Mouse (Mus musculus): ENCODE measurements around the gene Glipr2. TPM values are rescaled to one million over a fixed set of nuclear protein-coding genes. Genes with fewer than 3 reads are reported as not detected.
A peak's percentile ranks its signal among the peaks of the same experiment; 100 is the strongest.

Glipr2 gene
- total RNA-seq, 2 experiments from 2014 or later: 1.7 to 2.0 TPM

GRCm38 (mm10) chr4:43968650-43969049 is 11.4 kb downstream of the Glipr2 start:
- peak; percentile 45 to 53 for DNase-seq (ENCODE audit: low spot score in 2 of 2)

GRCm38 (mm10) chr4:43969373-43969772 is 12.2 kb downstream of the Glipr2 start:
- no peak for DNase-seq (ENCODE audit: low spot score in 2 of 2)
- intact Hi-C loops (cut with DNase I): no loop called here

More at GRCm38 (mm10) chr4:43968650-43969049, 11.4 kb downstream of the Glipr2 start:
- intact Hi-C loops (cut with DNase I): no loop called here

DNA sequence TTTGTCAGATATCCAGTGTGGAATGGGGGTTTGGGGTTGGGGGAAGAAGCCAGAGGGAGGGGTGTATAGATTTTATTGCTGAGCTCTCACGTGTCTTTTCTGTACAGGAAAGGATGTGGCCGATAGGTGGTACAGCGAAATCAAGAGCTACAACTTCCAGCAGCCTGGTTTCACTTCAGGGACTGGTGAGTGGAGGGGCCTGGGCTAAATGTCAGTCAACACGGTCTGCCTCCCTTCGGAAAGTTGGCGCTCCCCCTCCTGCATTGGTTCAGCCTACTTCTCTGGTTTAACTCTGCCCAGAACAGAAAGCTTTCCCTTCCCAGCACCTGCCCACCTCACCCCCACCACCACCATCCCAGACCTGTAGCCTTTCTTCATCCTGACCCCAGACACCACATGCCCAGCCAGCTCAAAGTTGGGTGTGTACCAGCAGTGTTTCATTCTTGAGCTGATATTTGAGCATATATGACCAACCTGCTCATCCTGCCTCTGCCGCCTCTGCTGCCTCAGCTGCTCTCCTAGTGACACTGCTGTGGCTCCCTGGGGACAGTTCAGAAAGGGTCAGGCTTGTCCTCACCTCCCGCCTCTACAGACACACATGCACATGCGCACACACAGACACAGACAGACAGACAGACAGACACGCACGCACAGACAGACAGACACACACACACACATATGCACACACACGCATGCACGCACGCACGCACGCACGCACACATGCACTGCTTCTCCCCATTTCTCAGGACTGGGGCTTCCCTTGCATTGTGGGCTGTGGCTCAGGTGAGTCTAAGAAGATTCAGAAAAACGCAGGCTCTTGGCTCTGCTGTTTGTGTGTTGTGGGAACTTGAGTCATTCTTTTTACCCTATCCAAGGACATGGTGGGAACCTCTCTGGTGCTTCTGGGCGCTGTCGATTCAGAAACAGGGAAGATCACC is 13.5 kb downstream of the Glipr2 start:
- DNase-seq (ENCODE audit: low spot score in 2 of 2): no peak
- intact Hi-C loops (cut with DNase I): no loop called here

GRCm38 (mm10) chr4:43971541-43972136 is 14.4 kb downstream of the Glipr2 start:
- no peak for DNase-seq (ENCODE audit: low spot score in 2 of 2)
- intact Hi-C loops (cut with DNase I): no loop called here

- intact Hi-C loops (cut with DNase I): no loop called here
- DNase-seq (ENCODE audit: low spot score in 2 of 2): no peak
Measured at GRCm38 (mm10) chr4:43972137-43972591, 15.0 kb downstream of the Glipr2 start.

DNA sequence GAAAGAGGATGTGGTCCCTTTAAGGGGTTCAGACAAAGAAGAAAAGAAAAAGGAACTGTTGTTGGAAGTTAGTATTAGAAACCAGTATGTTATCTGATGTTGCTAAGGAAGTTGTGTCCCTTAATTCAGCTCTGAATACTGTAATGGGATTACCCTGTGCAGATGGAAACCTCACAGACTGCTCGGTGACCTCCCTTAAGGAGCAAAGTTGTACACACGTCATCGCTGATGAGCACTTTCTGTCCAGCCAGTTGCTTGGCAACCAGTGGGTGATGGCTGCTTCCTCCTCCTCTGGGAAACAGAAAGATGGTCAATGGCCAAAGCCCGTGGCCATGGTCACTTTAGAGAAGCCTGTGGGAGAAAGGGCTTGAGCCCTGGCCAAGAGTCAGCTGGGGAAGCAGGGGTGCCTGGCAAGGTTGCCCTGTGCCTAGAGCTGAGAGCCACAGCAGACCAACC is 16.4 kb downstream of the Glipr2 start:
- intact Hi-C loops (cut with DNase I): no loop called here
- DNase-seq (ENCODE audit: low spot score in 2 of 2): peak; percentile 38 to 66

DNA sequence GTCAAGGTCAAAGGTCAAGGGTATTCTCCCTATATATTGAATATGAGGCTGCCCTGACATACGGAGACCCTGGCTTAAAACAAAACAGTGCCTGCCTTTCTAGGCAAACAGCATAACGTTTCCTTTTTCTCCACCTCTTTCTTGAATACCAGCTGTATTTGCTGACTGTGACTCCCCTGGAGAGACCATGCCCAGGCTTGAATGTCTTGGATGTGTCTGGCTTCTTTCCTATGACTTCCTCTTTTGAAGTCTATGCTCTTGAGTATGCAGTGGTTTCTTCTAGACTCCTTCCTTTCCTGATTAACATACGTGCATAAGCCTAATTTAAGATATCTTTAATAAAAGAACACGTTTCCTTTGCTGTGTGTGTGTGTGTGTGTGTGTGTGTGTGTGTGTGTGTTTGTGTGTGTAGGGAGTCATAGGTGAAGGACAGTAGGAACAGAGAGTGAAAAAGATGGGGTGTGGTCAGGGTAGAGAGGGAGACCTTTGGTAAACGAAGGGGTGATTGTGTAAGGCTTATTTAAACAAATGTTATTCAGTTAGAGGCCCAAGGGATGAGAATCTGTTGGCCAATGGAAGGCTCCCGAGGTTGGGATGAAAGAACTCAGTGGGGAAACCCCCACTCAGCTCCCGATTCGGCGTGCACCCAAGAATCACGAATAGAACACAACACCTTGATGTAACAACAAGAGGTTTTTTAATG is 17.9 kb downstream of the Glipr2 start:
- intact Hi-C loops (cut with DNase I): no loop called here
- DNase-seq (ENCODE audit: low spot score in 2 of 2): no peak

DNA sequence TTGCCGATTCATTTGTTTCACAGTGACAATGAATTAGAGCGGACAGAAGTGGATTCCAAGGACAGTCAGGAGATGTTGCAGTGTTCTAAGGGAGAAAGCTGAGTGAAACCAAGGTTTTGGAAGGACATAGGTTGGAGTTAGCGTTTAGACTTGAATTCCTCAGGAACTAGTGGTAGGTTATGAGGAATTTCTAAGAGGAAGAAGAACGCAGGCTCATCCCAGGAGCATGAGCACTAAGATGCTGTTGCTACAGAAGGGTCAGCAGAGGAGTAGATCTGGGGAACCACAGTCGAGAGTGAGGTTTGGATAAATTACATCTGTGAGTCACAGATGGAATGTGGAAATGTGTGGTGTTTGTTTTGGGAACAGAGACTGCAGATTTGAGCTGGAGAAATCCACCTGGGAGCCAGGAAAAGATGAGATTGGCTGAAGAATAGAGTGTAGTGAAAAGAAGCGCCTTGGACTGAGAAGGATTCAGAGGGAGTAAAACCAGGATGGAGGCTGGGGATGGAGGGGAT is 19.1 kb downstream of the Glipr2 start:
- DNase-seq (ENCODE audit: low spot score in 2 of 2): no peak
- intact Hi-C loops (cut with DNase I): no loop called here

- DNase-seq (ENCODE audit: low spot score in 2 of 2): no peak
- intact Hi-C loops (cut with DNase I): no loop called here
Measured at GRCm38 (mm10) chr4:43978521-43979443, 21.6 kb downstream of the Glipr2 start.

DNA sequence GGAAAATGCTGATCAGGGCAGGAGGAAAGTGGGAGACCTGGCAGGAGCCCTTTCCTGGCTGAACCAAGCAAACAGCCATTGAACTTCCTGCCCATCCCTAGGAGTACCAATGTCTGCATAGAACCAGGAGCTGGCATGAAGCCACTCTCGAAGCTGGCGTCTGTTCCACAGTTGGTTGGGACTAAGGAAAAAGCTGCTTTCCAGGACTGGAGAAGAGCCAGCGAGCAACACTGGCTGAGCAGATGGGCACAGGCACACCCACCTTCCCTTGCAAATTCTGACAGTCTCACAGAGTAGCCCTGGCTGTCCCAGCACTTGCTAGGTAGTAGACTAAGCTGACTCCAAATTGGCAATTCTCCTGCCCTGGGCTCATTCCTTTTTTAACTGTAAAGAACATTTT is 22.5 kb downstream of the Glipr2 start:
- peak; percentile 94 to 95 for DNase-seq (ENCODE audit: low spot score in 2 of 2)
- intact Hi-C loops (cut with DNase I): loop anchor here (5.0 to 10.0 kb wide), 2 partner anchors 52 to 235 kb away; no protein-coding TSS in a partner anchor

GRCm38 (mm10) chr4:43980236-43980635 is 23.0 kb downstream of the Glipr2 start:
- intact Hi-C loops (cut with DNase I): loop anchor here (5.0 to 10.0 kb wide), 2 partner anchors 53 to 235 kb away; no protein-coding TSS in a partner anchor
- DNase-seq (ENCODE audit: low spot score in 2 of 2): no peak

DNA sequence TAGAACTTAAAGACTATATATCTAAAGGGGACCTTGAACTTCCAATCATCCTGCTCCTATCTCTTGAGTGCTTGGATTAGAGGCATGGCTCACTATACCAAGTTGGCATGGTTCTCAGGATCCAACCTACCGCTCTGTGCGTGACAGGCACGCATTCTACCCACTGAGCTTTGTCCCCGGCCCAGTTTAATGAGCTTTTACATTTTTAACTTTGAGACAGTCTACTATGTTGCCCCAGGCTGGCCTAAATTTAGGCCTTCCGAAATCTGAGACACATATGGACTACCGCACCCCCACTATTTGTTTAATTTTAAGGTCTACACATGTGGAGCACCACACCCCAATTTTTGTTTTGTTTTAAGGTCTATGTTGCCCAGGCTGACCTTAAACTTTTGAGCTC is 23.6 kb downstream of the Glipr2 start:
- no peak for DNase-seq (ENCODE audit: low spot score in 2 of 2)
- intact Hi-C loops (cut with DNase I): loop anchor here (5.0 to 10.0 kb wide), 2 partner anchors 54 to 236 kb away; no protein-coding TSS in a partner anchor

- no peak for DNase-seq (ENCODE audit: low spot score in 2 of 2)
- intact Hi-C loops (cut with DNase I): loop anchor here (5.0 to 10.0 kb wide), 2 partner anchors 54 to 236 kb away; no protein-coding TSS in a partner anchor
Measured at GRCm38 (mm10) chr4:43981251-43981650, 24.1 kb downstream of the Glipr2 start.

- DNase-seq (ENCODE audit: low spot score in 2 of 2): peak; percentile 95 to 96
- intact Hi-C loops (cut with DNase I): loop anchor here (2.0 to 10.0 kb wide), 3 partner anchors 55 to 237 kb away; no protein-coding TSS in a partner anchor
Measured at GRCm38 (mm10) chr4:43982053-43982732, 25.0 kb downstream of the Glipr2 start.

- intact Hi-C loops (cut with DNase I): loop anchor here (2.0 to 10.0 kb wide), 3 partner anchors 56 to 238 kb away; no protein-coding TSS in a partner anchor
- no peak for DNase-seq (ENCODE audit: low spot score in 2 of 2)
Measured at GRCm38 (mm10) chr4:43983181-43983580, 26.0 kb downstream of the Glipr2 start, which contains the start of gene Ccin. Gene Ccin, plus strand, starts transcription at chr4:43983483.

DNA sequence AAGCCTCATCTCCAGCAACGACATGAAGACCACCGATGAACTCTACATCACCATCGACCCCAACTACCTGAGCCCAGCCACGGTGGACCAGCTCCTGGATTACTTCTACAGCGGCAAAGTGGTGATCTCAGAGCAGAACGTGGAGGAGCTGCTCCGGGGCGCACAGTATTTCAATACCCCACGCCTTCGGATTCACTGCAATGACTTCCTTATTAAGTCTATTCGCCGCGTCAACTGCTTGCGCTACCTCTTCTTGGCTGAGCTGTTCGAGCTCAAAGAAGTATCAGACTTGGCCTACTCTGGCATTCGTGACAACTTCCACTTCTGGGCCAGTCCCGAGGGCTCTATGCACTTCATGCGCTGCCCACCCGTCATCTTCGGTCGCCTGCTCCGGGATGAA is 26.6 kb downstream of the Glipr2 start:
- no peak for DNase-seq (ENCODE audit: low spot score in 2 of 2)
- intact Hi-C loops (cut with DNase I): loop anchor here (2.0 to 10.0 kb wide), 3 partner anchors 56 to 239 kb away; no protein-coding TSS in a partner anchor

- intact Hi-C loops (cut with DNase I): loop anchor here (5.0 to 10.0 kb wide), 2 partner anchors 57 to 240 kb away; no protein-coding TSS in a partner anchor
Measured at GRCm38 (mm10) chr4:43984326-43984725, 27.1 kb downstream of the Glipr2 start.

More at GRCm38 (mm10) chr4:43984326-43984725, 27.1 kb downstream of the Glipr2 start:
- DNase-seq (ENCODE audit: low spot score in 2 of 2): no peak

Data from left cerebral cortex, postnatal 14 days (tissue).